Mouse (Mus musculus) hindbrain, embryonic 13.5 days (tissue): ENCODE data around the gene Aph1a. TPM values are rescaled to one million over a fixed set of nuclear protein-coding genes. Genes with fewer than 3 reads are reported as not detected.
"Not testable (repeated sequence)": the region's sequence is repeated elsewhere in the genome, so short reads cannot be mapped to it uniquely, and the experiment has no call there.

ENCODE experiments used
- ATAC-seq: fragments of 200-750 bp; cut with Nextera tagmentation; 2 replicates; pipeline ENCODE4 v1.8.0; 2017; ENCODE audit warnings: moderate TSS enrichment; ENCODE audit not compliant: low FRiP score
- H3K27ac ChIP-seq: fragments of 300-500 bp; sonication (generic); 2 replicates; pipeline ENCODE4 v1.5.1; 2015; ENCODE audit warnings: inconsistent platforms, mild to moderate bottlenecking, moderate library complexity
- H3K27me3 ChIP-seq: fragments of 300-500 bp; sonication (generic); 2 replicates; pipeline ENCODE4 v1.6.1; 2015; ENCODE audit warnings: mild to moderate bottlenecking, inconsistent platforms
- H3K36me3 ChIP-seq: fragments of 300-500 bp; sonication (generic); 2 replicates; pipeline ENCODE4 v1.6.1; 2015; ENCODE audit warnings: mild to moderate bottlenecking, inconsistent platforms
- H3K4me1 ChIP-seq: fragments of 300-500 bp; sonication (generic); replicated peaks from 2 replicates; pipeline ENCODE4 v1.6.1; 2015; ENCODE audit warnings: inconsistent platforms
- H3K4me2 ChIP-seq: fragments of 300-500 bp; sonication (generic); 2 replicates; pipeline ENCODE4 v1.6.1; 2015; ENCODE audit warnings: inconsistent platforms, mild to moderate bottlenecking, moderate library complexity
- H3K4me3 ChIP-seq: fragments of 300-500 bp; sonication (generic); 2 replicates; pipeline ENCODE4 v1.5.1; 2015; ENCODE audit warnings: mild to moderate bottlenecking, inconsistent platforms
- H3K9ac ChIP-seq: fragments of 300-500 bp; sonication (generic); 2 replicates; pipeline ENCODE4 v1.6.1; 2015; ENCODE audit warnings: mild to moderate bottlenecking, inconsistent platforms
- H3K9me3 ChIP-seq: fragments of 300-500 bp; sonication (generic); 2 replicates; pipeline ENCODE4 v1.6.1; 2016; ENCODE audit warnings: inconsistent platforms
- whole genome bisulfite sequencing: fragments of 180-500 bp; shearing (Covaris S2); methylation state at CpG from one replicate; pipeline ENCODE4 v1.1.7; 2015; 5-methylcytosine and 5-hydroxymethylcytosine counted together
- polyA plus RNA-seq: library from polyadenylated mRNA; unstranded; fragments of >200 nt; fragmentation: Nextera tagmentation; extraction: Ambion mirVana; gene quantifications from 2 replicates; pipeline ENCODE4 v1.2.1, GENCODE M21; 2015

The Aph1a gene
- polyA plus RNA-seq, 1 experiment from 2014 or later = 32.4 TPM

DNA sequence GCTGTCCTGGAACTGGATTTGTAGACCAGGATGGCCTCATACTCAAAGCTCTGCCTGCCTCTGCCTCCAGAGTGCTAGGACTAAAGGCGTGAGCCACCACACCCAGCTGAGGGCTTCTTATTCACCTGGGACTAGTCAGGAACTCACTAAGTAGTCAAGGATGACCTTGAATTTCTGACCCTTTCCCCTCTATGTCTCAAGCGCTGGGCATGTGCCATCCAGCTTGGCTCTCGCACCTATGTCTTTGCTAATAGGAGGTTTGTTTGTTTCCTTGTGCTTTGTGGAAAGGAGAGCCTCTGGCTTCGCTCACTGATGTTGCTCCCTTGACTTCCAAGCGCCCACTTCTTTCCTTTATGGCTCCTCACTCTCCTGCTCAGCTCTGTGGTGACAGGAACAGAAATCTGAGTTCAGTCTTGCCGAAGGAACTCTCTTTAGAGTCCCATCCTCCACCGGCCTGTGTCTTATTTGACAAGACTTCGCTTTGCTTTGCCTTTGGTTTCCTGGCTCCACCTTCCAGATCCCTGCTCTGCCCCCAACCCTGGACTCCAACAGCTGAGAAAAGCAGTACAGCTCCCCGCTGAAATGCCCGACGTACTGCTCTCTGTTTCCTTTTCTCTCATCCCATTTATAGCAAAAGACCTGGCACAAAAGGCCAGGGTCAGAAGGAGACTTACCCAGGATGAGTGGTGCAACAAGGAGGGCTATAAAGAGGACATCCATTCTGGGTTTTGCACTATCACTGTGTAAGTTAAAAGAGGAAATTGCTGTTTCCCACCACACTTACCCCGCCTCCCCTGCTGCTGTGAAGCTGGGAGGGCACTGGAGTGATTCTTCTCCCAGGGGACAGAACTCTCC is 2.3 kb upstream of the Aph1a start, which contains the start of gene BC028528:
Gene BC028528 (minus strand): TSS at position 795 of the 855 bp plus-strand sequence.
- H3K4me3 ChIP-seq = 0 out of 2 replicates have a peak within 1 kb of the TSS, but pooled peaks have one; percentile 9
- H3K4me2 ChIP-seq = peak within 1 kb of the TSS; percentile 29
- H3K36me3 ChIP-seq = no peaks in the 10 kb centered on the region
- H3K4me1 ChIP-seq = peaks cover 31% of the 10 kb centered on the region
- WGBS = 25% methylated on average over 12 of the region's 12 CpGs
- no peak for ATAC-seq
- peak within 1 kb of the TSS; percentile 75 for H3K27ac ChIP-seq
- no peaks in the 10 kb centered on the region for H3K9me3 ChIP-seq
- peak within 1 kb of the TSS; percentile 9 for H3K9ac ChIP-seq
- peaks cover 6% of the 10 kb centered on the region; the same call in 1 of the 2 replicates for H3K27me3 ChIP-seq

DNA sequence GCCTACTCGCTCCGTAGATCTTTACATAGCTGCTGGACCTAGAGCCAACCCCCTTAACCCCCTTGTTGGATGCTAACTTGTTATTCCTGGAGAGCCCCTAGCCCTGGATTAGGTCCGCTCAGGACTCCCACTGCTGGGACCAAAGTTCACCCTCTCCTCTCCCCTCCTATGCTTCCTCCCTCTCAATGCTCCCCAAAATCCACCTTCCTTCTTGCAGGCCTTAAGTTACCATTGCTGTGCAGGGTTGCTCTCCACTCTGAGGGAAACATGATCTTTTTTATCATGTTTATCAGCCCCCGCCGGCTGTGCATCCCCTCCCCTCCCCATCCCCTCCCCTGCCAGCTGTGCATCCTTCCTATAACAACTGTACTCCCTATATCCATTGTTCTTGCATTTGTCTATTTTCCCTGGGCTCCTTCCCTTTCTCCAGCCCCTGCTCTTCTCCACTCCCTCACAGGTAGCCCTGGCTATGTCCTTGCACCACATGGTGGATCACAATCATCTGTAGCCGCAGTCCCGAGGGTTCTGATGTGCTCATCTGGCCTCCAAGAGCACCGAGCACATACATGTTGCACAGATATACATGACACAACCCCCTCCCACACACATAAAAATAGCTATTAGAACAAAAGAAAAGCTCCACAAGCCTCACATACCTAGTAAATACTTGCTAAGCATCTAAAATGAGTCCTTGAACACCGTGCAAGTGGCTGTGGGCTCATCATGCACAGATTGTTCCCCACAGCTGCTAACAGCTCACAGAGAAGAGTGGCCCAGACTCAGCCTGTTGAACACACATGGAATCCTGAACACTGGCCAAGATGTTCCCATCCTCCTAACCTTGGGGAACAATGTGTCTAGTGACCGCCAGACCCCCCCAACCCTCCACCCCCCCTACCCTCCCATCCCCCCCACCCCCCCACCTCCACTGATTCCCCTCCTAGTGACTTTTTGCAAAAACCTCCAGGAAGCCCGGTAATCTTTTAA is 1.4 kb upstream of the Aph1a start:
- H3K36me3 ChIP-seq = no peaks in the 10 kb centered on the region
- ATAC-seq = no peak
- peak overlapping the region; percentile 57 for H3K4me2 ChIP-seq
- peaks cover 6% of the 10 kb centered on the region; the same call in 1 of the 2 replicates for H3K27me3 ChIP-seq
- peaks cover 31% of the 10 kb centered on the region for H3K4me1 ChIP-seq
- H3K9ac ChIP-seq = peak overlapping the region; percentile 9; the same call in 1 of the 2 replicates
- no peaks in the 10 kb centered on the region for H3K9me3 ChIP-seq
- 0 out of 2 replicates have a peak overlapping the region, but pooled peaks have one; percentile 9 for H3K4me3 ChIP-seq
- H3K27ac ChIP-seq = peak overlapping the region; percentile 75
- WGBS = 42% methylated on average over 11 of the region's 11 CpGs

DNA sequence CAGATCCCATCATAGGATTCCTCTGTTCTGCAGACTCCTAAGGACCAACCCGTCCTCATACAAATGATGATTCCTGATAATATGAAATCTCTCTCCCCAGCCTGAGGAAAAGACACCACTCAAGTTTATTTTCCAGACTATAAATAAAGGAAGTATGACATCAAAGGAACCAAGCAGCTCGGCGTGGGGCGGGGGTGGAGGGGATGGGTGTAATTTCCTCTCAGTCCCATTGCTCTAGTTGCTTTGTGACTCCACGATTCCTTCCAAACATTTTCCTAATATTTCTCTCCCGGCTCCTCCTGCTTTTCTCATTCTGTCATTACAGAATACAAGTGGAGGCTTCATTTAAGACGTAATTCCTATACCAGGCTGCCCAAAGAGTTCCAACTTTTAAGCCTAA is 643 bp upstream of the Aph1a start:
- H3K4me2 ChIP-seq = peak overlapping the region; percentile 57
- peaks cover 6% of the 10 kb centered on the region; the same call in 1 of the 2 replicates for H3K27me3 ChIP-seq
- H3K9me3 ChIP-seq = no peaks in the 10 kb centered on the region
- 25% methylated on average over 7 of the region's 7 CpGs for WGBS
- 0 out of 2 replicates have a peak, but pooled peaks have one; percentile 8 for ATAC-seq
- peak overlapping the region; percentile 79 for H3K27ac ChIP-seq
- H3K36me3 ChIP-seq = peaks cover 5% of the 10 kb centered on the region; the same call in 1 of the 2 replicates
- H3K9ac ChIP-seq = peak overlapping the region; percentile 61
- peak overlapping the region; percentile 69 for H3K4me3 ChIP-seq
- H3K4me1 ChIP-seq = peaks cover 31% of the 10 kb centered on the region

- Histone ChIP-seq H3K27me3 (peaks cover 6% of the 10 kb centered on the region; the same call in 1 of the 2 replicates), H3K4me1 (peaks cover 31% of the 10 kb centered on the region), H3K9me3 (no peaks in the 10 kb centered on the region), H3K4me3 (peak overlapping the region; percentile 69), H3K4me2 (peak overlapping the region; percentile 89), H3K36me3 (peaks cover 5% of the 10 kb centered on the region; the same call in 1 of the 2 replicates), H3K27ac (peak overlapping the region; percentile 76), H3K9ac (peak overlapping the region; percentile 88)
- WGBS = 18% methylated on average over 16 of the region's 16 CpGs
- no peak for ATAC-seq
Observed at GRCm38 (mm10) chr3:95894317-95895160, 770 bp downstream of the Aph1a start.

- H3K36me3 ChIP-seq, ATAC-seq, H3K27ac ChIP-seq, H3K27me3 ChIP-seq, H3K9me3 ChIP-seq: not testable (repeated sequence)
- H3K4me1 ChIP-seq = peaks cover 31% of the 10 kb centered on the region
- H3K4me2 ChIP-seq = peak overlapping the region; percentile 89
- WGBS = 91% methylated on average over 7 of the region's 7 CpGs
- 0 out of 2 replicates have a peak overlapping the region, but pooled peaks have one; percentile 24 for H3K9ac ChIP-seq
- H3K4me3 ChIP-seq = 0 out of 2 replicates have a peak overlapping the region, but pooled peaks have one; percentile 8
Observed at GRCm38 (mm10) chr3:95895501-95895900, 1.7 kb downstream of the Aph1a start.

GRCm38 (mm10) chr3:95899800-95900524 is 6.2 kb downstream of the Aph1a start:
- no peak overlapping the region for H3K9ac ChIP-seq
- H3K27me3 ChIP-seq = peaks cover 22% of the 10 kb centered on the region
- no peaks in the 10 kb centered on the region for H3K9me3 ChIP-seq
- H3K4me2 ChIP-seq = no peak overlapping the region
- peaks cover 23% of the 10 kb centered on the region for H3K4me1 ChIP-seq
- peaks cover 5% of the 10 kb centered on the region; the same call in 1 of the 2 replicates for H3K36me3 ChIP-seq
- H3K4me3 ChIP-seq = no peak overlapping the region
- no peak for ATAC-seq
- WGBS = 81% methylated on average over 13 of the region's 13 CpGs
- H3K27ac ChIP-seq = no peak overlapping the region

GRCm38 (mm10) chr3:95901616-95902372 is 8.0 kb downstream of the Aph1a start:
- no peak overlapping the region for H3K4me2 ChIP-seq
- H3K27ac ChIP-seq = peak overlapping the region; percentile 53; the same call in 1 of the 2 replicates
- peaks cover 30% of the 10 kb centered on the region for H3K4me1 ChIP-seq
- no peaks in the 10 kb centered on the region for H3K9me3 ChIP-seq
- 71% methylated on average over 9 of the region's 9 CpGs for WGBS
- no peak for ATAC-seq
- peak overlapping the region; percentile 25; the same call in 1 of the 2 replicates for H3K9ac ChIP-seq
- no peak overlapping the region for H3K4me3 ChIP-seq
- peaks cover 29% of the 10 kb centered on the region for H3K27me3 ChIP-seq
- H3K36me3 ChIP-seq = peaks cover 5% of the 10 kb centered on the region; the same call in 1 of the 2 replicates

DNA sequence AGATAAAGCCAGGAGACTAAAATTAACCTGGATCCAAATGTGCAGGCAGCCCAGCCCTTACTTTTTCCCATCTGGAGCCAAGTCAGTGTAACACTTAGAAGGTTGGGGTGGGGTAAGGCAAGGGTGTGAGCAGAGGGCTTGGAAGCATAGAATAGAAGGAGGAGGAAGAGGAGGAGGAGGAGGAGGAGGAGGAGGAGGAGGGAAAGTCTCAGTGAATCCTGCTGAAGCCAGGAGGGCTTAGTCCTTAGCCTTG is 8.5 kb downstream of the Aph1a start:
- Histone ChIP-seq H3K36me3 (peaks cover 5% of the 10 kb centered on the region; the same call in 1 of the 2 replicates), H3K9me3 (no peaks in the 10 kb centered on the region), H3K4me2 (no peak overlapping the region), H3K9ac (0 out of 2 replicates have a peak overlapping the region, but pooled peaks have one; percentile 25), H3K4me1 (peaks cover 31% of the 10 kb centered on the region), H3K27ac (no peak overlapping the region), H3K27me3 (peaks cover 32% of the 10 kb centered on the region), H3K4me3 (no peak overlapping the region)
- no peak for ATAC-seq

DNA sequence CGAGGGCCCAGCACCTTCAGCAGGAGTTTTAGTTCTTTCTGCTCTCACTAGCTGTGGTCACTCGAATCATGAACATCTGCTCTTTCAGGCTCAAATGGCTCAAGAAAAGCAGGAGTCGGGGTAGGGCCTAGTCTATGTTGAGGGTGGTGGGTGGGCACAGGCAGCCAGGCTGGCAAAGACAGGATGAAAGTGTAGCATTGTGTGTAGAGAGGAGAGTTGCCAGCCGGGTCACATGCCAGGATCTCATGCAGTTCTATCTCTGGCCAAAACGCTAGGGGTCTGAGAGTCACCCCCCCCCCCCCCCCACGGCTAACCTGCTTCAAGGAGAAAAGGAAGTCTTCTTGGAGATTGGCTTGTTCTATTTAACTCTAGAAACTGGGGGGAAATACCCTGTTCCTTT is 8.9 kb downstream of the Aph1a start:
- no peak overlapping the region for H3K4me3 ChIP-seq
- no peaks in the 10 kb centered on the region for H3K9me3 ChIP-seq
- no peak overlapping the region for H3K9ac ChIP-seq
- no peak overlapping the region for H3K4me2 ChIP-seq
- peaks cover 4% of the 10 kb centered on the region; the same call in 1 of the 2 replicates for H3K36me3 ChIP-seq
- 29% methylated on average over 6 of the region's 6 CpGs for WGBS
- H3K27me3 ChIP-seq = peaks cover 36% of the 10 kb centered on the region
- no peak overlapping the region for H3K27ac ChIP-seq
- H3K4me1 ChIP-seq = peaks cover 31% of the 10 kb centered on the region
- no peak for ATAC-seq
